Mouse (Mus musculus): ENCODE data around the gene Gm7579. TPM values are rescaled to one million over a fixed set of nuclear protein-coding genes. Genes with fewer than 3 reads are reported as not detected.
"Not testable (repeated sequence)": the region's sequence is repeated elsewhere in the genome, so short reads cannot be mapped to it uniquely, and the experiment has no call there.

The Gm7579 gene
- not detected in 2 replicates for polyA plus RNA-seq (2016; fragmentation: Nextera tagmentation; extraction: Ambion mirVana)

DNA sequence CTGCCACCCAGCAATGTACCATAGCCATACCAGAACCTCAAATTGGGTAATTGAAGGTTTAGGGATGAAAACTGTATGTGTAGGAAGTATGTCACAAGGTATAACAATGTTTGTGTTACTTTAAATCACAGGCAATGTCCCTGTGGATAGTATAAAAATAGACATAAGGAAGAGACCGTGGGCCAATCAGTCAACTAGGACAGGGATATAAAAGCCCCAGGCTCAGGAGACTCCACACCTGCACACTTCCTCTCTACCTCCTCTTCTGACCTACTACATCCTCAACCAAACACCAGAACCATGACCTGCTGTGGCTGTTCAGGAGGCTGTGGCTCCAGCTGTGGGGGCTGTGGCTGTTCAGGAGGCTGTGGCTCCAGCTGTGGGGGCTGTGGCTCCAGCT, at the start of gene Gm7579:
Gm7579 (plus strand) TSS at position 301 of the 400 bp plus-strand sequence.
- Histone ChIP-seq H3K36me3 (no peaks in the 10 kb centered on the region), H3K4me2 (replicated peaks) (no peak within 1 kb of the TSS), H3K4me1 (no peaks in the 10 kb centered on the region), H3K27me3 (no peaks in the 10 kb centered on the region), H3K4me3 (no peak within 1 kb of the TSS), H3K27ac (replicated peaks) (no peak within 1 kb of the TSS), H3K9ac (replicated peaks) (no peak within 1 kb of the TSS), H3K9me3 (no peaks in the 10 kb centered on the region)
- 100% methylated on average over 1 of the region's 1 CpGs for WGBS
- no peak for ATAC-seq (ENCODE audit: low FRiP score, low read depth)

GRCm38 (mm10) chr7:142165639-142166038, 46.0 kb upstream of the Gm7579 start, which contains the start of gene Gm4553:
Gene Gm4553, minus strand, starts transcription at chr7:142165739.
- H3K4me3 ChIP-seq; H3K9me3 ChIP-seq; H3K36me3 ChIP-seq; ATAC-seq (ENCODE audit: low FRiP score, low read depth); H3K27ac ChIP-seq (replicated peaks); H3K4me2 ChIP-seq (replicated peaks); H3K27me3 ChIP-seq; H3K9ac ChIP-seq (replicated peaks); H3K4me1 ChIP-seq: not testable (repeated sequence)

GRCm38 (mm10) chr7:142169836-142170235, 41.8 kb upstream of the Gm7579 start:
- WGBS, result 44% methylated on average over 3 of the region's 3 CpGs
- Histone ChIP-seq H3K4me1 (no peaks in the 10 kb centered on the region), H3K27me3 (no peaks in the 10 kb centered on the region), H3K9ac (replicated peaks) (no peak overlapping the region), H3K27ac (replicated peaks) (no peak overlapping the region), H3K4me3 (no peak overlapping the region), H3K36me3 (no peaks in the 10 kb centered on the region), H3K4me2 (replicated peaks) (no peak overlapping the region), H3K9me3 (no peaks in the 10 kb centered on the region)
- no peak for ATAC-seq (ENCODE audit: low FRiP score, low read depth)

GRCm38 (mm10) chr7:142175905-142176304, 35.8 kb upstream of the Gm7579 start, which contains the start of gene Krtap5-2:
Gene Krtap5-2, minus strand, starts transcription at chr7:142176005.
- not testable (repeated sequence) for H3K27ac ChIP-seq (replicated peaks); H3K4me1 ChIP-seq; H3K9me3 ChIP-seq; H3K4me3 ChIP-seq; H3K36me3 ChIP-seq; H3K9ac ChIP-seq (replicated peaks); H3K27me3 ChIP-seq; H3K4me2 ChIP-seq (replicated peaks); ATAC-seq (ENCODE audit: low FRiP score, low read depth)

GRCm38 (mm10) chr7:142178685-142179084, 33.0 kb upstream of the Gm7579 start:
- no peak for ATAC-seq (ENCODE audit: low FRiP score, low read depth)
- H3K36me3 ChIP-seq, result no peaks in the 10 kb centered on the region
- no peaks in the 10 kb centered on the region for H3K9me3 ChIP-seq
- H3K4me3 ChIP-seq, result no peak overlapping the region
- no peak overlapping the region for H3K27ac ChIP-seq (replicated peaks)
- H3K4me1 ChIP-seq, result no peaks in the 10 kb centered on the region
- WGBS, result 68% methylated on average over 1 of the region's 1 CpGs
- H3K27me3 ChIP-seq, result no peaks in the 10 kb centered on the region
- no peak overlapping the region for H3K4me2 ChIP-seq (replicated peaks)
- no peak overlapping the region for H3K9ac ChIP-seq (replicated peaks)

GRCm38 (mm10) chr7:142181021-142181420, 30.6 kb upstream of the Gm7579 start:
- Histone ChIP-seq H3K36me3 (no peaks in the 10 kb centered on the region), H3K9ac (replicated peaks) (no peak overlapping the region), H3K4me1 (no peaks in the 10 kb centered on the region), H3K9me3 (no peaks in the 10 kb centered on the region), H3K27me3 (no peaks in the 10 kb centered on the region), H3K4me2 (replicated peaks) (no peak overlapping the region), H3K27ac (replicated peaks) (no peak overlapping the region), H3K4me3 (no peak overlapping the region)
- no peak for ATAC-seq (ENCODE audit: low FRiP score, low read depth)
- WGBS, result 65% methylated on average over 1 of the region's 1 CpGs

- H3K4me1 ChIP-seq, result no peaks in the 10 kb centered on the region
- no peaks in the 10 kb centered on the region for H3K9me3 ChIP-seq
- no peak for ATAC-seq (ENCODE audit: low FRiP score, low read depth)
- H3K4me2 ChIP-seq (replicated peaks), result no peak overlapping the region
- H3K27ac ChIP-seq (replicated peaks), result no peak overlapping the region
- H3K4me3 ChIP-seq, result no peak overlapping the region
- WGBS, result 58% methylated on average over 2 of the region's 2 CpGs
- no peak overlapping the region for H3K9ac ChIP-seq (replicated peaks)
- no peaks in the 10 kb centered on the region for H3K27me3 ChIP-seq
- no peaks in the 10 kb centered on the region for H3K36me3 ChIP-seq
These were observed 23.5 kb upstream of the Gm7579 start for GRCm38 (mm10) chr7:142188156-142188555.

GRCm38 (mm10) chr7:142190289-142190688, 21.4 kb upstream of the Gm7579 start, which contains the start of gene Gm10153:
Gene Gm10153, minus strand, starts transcription at chr7:142190389.
- no peaks in the 10 kb centered on the region for H3K36me3 ChIP-seq
- 53% methylated on average over 2 of the region's 2 CpGs for WGBS
- no peak within 1 kb of the TSS for H3K4me3 ChIP-seq
- no peak within 1 kb of the TSS for H3K4me2 ChIP-seq (replicated peaks)
- H3K9ac ChIP-seq (replicated peaks), result no peak within 1 kb of the TSS
- no peaks in the 10 kb centered on the region for H3K27me3 ChIP-seq
- no peaks in the 10 kb centered on the region for H3K4me1 ChIP-seq
- no peak for ATAC-seq (ENCODE audit: low FRiP score, low read depth)
- H3K9me3 ChIP-seq, result no peaks in the 10 kb centered on the region
- no peak within 1 kb of the TSS for H3K27ac ChIP-seq (replicated peaks)

DNA sequence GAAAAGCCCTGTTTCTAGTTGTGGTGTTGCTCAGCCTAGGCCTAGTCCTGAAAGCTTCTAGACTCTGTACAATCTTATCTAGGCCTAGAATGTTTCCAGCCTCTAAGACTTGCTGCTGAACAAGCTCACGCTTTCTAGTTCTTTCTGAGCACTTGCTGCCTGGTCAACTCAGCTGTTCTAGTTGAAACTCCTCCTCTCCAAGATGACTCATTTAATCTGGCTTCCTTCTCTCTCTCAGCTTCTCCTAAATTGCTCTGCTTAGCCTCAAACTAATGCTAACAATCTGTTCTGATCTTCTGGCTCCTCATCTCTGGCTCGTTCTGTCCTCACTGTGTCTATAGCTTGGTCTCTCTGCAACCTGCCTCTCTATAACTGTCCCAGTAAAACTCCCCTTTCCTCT, 12.9 kb upstream of the Gm7579 start:
- H3K9ac ChIP-seq (replicated peaks), result no peak overlapping the region
- no peak overlapping the region for H3K4me3 ChIP-seq
- no peak overlapping the region for H3K27ac ChIP-seq (replicated peaks)
- no peaks in the 10 kb centered on the region for H3K9me3 ChIP-seq
- no peaks in the 10 kb centered on the region for H3K36me3 ChIP-seq
- no peak for ATAC-seq (ENCODE audit: low FRiP score, low read depth)
- H3K27me3 ChIP-seq, result no peaks in the 10 kb centered on the region
- no peak overlapping the region for H3K4me2 ChIP-seq (replicated peaks)
- H3K4me1 ChIP-seq, result no peaks in the 10 kb centered on the region
- 83% methylated on average over 2 of the region's 2 CpGs for WGBS

GRCm38 (mm10) chr7:142201064-142201463, 10.6 kb upstream of the Gm7579 start, which contains the start of gene Krtap5-3:
Gene Krtap5-3, plus strand, starts transcription at chr7:142201364.
- Histone ChIP-seq H3K27ac (replicated peaks) (no peak within 1 kb of the TSS), H3K9ac (replicated peaks) (no peak within 1 kb of the TSS), H3K36me3 (no peaks in the 10 kb centered on the region), H3K4me1 (no peaks in the 10 kb centered on the region), H3K27me3 (no peaks in the 10 kb centered on the region), H3K4me3 (no peak within 1 kb of the TSS), H3K9me3 (no peaks in the 10 kb centered on the region), H3K4me2 (replicated peaks) (no peak within 1 kb of the TSS)
- ATAC-seq (ENCODE audit: low FRiP score, low read depth), result no peak
- WGBS, result 79% methylated on average over 1 of the region's 1 CpGs

- ATAC-seq (ENCODE audit: low FRiP score, low read depth), result no peak
- Histone ChIP-seq H3K36me3 (no peaks in the 10 kb centered on the region), H3K9ac (replicated peaks) (no peak overlapping the region), H3K4me3 (no peak overlapping the region), H3K4me1 (no peaks in the 10 kb centered on the region), H3K9me3 (no peaks in the 10 kb centered on the region), H3K27ac (replicated peaks) (no peak overlapping the region), H3K4me2 (replicated peaks) (no peak overlapping the region), H3K27me3 (no peaks in the 10 kb centered on the region)
These were observed 6.2 kb upstream of the Gm7579 start for GRCm38 (mm10) chr7:142205488-142205887.

DNA sequence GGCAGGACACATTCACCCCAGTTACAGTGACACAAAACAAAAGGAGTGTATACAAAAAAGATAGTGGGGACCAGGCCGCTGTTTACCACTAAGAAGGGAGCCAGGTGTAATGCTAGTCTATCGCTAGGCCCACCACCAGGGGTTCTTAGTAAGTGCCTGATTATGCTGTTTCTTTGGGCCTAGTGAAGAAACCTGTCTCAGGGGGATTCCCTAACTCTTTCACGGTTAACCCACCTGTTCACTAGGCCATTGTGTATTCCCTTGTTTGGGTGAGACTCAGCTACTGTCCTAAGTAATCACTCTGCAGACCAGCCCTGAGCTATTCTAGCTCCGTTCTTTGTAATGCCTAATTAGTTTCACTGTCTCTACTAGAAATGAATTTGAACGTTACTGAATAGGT, 4.8 kb upstream of the Gm7579 start:
- not testable (repeated sequence) for H3K36me3 ChIP-seq; H3K9ac ChIP-seq (replicated peaks); H3K4me3 ChIP-seq; H3K4me2 ChIP-seq (replicated peaks); H3K27ac ChIP-seq (replicated peaks); H3K4me1 ChIP-seq; ATAC-seq (ENCODE audit: low FRiP score, low read depth); H3K9me3 ChIP-seq; H3K27me3 ChIP-seq
- WGBS, result 76% methylated on average over 5 of the region's 5 CpGs

DNA sequence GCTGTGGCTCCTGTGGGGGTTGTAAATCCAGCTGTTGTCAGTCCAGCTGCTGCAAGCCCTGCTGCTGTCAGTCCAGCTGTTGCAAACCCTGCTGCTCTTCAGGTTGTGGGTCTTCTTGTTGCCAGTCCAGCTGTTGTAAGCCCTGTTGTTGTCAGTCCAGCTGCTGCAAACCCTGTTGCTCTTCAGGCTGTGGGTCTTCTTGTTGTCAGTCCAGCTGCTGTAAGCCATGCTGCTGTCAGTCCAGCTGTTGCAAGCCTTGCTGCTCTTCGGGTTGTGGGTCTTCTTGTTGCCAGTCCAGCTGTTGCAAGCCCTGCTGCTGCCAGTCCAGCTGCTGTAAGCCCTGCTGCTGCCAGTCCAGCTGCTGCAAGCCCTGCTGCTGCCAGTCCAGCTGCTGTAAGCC, 477 bp downstream of the Gm7579 start:
- WGBS, result 65% methylated on average over 1 of the region's 1 CpGs
- H3K27ac ChIP-seq (replicated peaks); ATAC-seq (ENCODE audit: low FRiP score, low read depth); H3K9ac ChIP-seq (replicated peaks); H3K36me3 ChIP-seq; H3K4me1 ChIP-seq; H3K4me3 ChIP-seq; H3K9me3 ChIP-seq; H3K27me3 ChIP-seq; H3K4me2 ChIP-seq (replicated peaks): not testable (repeated sequence)

All from midbrain, embryonic 12.5 days (tissue).